Mouse (Mus musculus) heart, postnatal 0 days (tissue): ENCODE measurements around the gene Sez6. TPM values are rescaled to one million over a fixed set of nuclear protein-coding genes. Genes with fewer than 3 reads are reported as not detected.

ENCODE experiments used
- ATAC-seq: fragments of 200-750 bp; cut with Nextera tagmentation; 2 replicates; pipeline ENCODE4 v1.8.0; 2017; ENCODE audit warnings: low read depth, moderate number of reproducible peaks, moderate library complexity; ENCODE audit not compliant: insufficient read depth
- DNase-seq: peaks from one replicate; pipeline ENCODE4 v3.0.0-alpha.2; 2016; ENCODE audit warnings: low spot score
- H3K27ac ChIP-seq: fragments of 300-500 bp; sonication (generic); 2 replicates; pipeline ENCODE4 v1.5.1; 2014; ENCODE audit warnings: low read depth, mild to moderate bottlenecking
- H3K27me3 ChIP-seq: fragments of 300-500 bp; sonication (generic); 2 replicates; pipeline ENCODE4 v1.6.1; 2014; ENCODE audit warnings: low read length, mixed read lengths; ENCODE audit not compliant: control insufficient read depth, insufficient read depth
- H3K36me3 ChIP-seq: fragments of 300-500 bp; sonication (generic); replicated peaks from 2 replicates; pipeline ENCODE4 v1.6.1; 2014; ENCODE audit warnings: low read length, mixed read lengths; ENCODE audit not compliant: control insufficient read depth, insufficient read depth
- H3K4me1 ChIP-seq: fragments of 300-500 bp; sonication (generic); 2 replicates; pipeline ENCODE4 v1.6.1; 2014; ENCODE audit warnings: antibody characterized with exemption; ENCODE audit not compliant: control insufficient read depth, insufficient read depth
- H3K4me2 ChIP-seq: fragments of 300-500 bp; sonication (generic); 2 replicates; pipeline ENCODE4 v1.6.1; 2014; ENCODE audit warnings: low read depth, mild to moderate bottlenecking, low read length, moderate library complexity
- H3K4me3 ChIP-seq: fragments of 300-500 bp; sonication (generic); 2 replicates; pipeline ENCODE4 v1.5.1; 2014; ENCODE audit warnings: low read depth, low read length
- H3K9ac ChIP-seq: fragments of 300-500 bp; sonication (generic); replicated peaks from 2 replicates; pipeline ENCODE4 v1.6.1; 2014; ENCODE audit warnings: low read depth, low read length, mixed read lengths
- H3K9me3 ChIP-seq: fragments of 300-500 bp; sonication (generic); replicated peaks from 2 replicates; pipeline ENCODE4 v1.6.1; 2016; ENCODE audit warnings: low read length; ENCODE audit not compliant: control insufficient read depth
- CTCF ChIP-seq: IDR thresholded peaks from 2 replicates; pipeline ENCODE4 v1.5.1; 2016; ENCODE audit warnings: antibody characterized with exemption, control low read depth, low read depth
- EP300 ChIP-seq: IDR thresholded peaks from 2 replicates; pipeline ENCODE4 v1.6.1; 2016; ENCODE audit warnings: antibody characterized with exemption, low read depth
- WGBS: fragments of 180-500 bp; shearing (Covaris S2); extraction: QIAGEN DNeasy Blood & Tissue Kit; methylation state at CpG from one replicate; pipeline ENCODE4 v1.1.7; 2014; 5-methylcytosine and 5-hydroxymethylcytosine counted together
- polyA plus RNA-seq: library from polyadenylated mRNA; unstranded; fragments of >200 nt; fragmentation: Nextera tagmentation; extraction: Ambion mirVana; gene quantifications from 2 replicates; pipeline ENCODE4 v1.2.1, GENCODE M21; 2015
- total RNA-seq: library from RNA; depleted of rRNA; stranded (reverse); fragments of >200 nt; gene quantifications from 2 replicates; pipeline ENCODE4 v1.2.3, GENCODE M21; 2014; ENCODE audit warnings: low replicate concordance

The Sez6 gene
- total and polyA plus RNA-seq, 2 experiments from 2014 or later: not detected

- WGBS: 35% methylated on average over 9 of the region's 9 CpGs
- Histone ChIP-seq H3K36me3 (no peaks in the 10 kb centered on the region), H3K27ac (no peak overlapping the region), H3K27me3 (peaks cover 16% of the 10 kb centered on the region), H3K4me2 (no peak overlapping the region), H3K9me3 (no peaks in the 10 kb centered on the region), H3K4me3 (no peak overlapping the region), H3K4me1 (no peaks in the 10 kb centered on the region), H3K9ac (no peak overlapping the region)
- DNase-seq: no peak
- TF ChIP-seq EP300: no peak
- TF ChIP-seq CTCF: no peak
- no peak for ATAC-seq
Measured at GRCm38 (mm10) chr11:77906747-77907174, 23.8 kb upstream of the Sez6 start.

GRCm38 (mm10) chr11:77908468-77908867 lies 22.1 kb upstream of the Sez6 start:
- no peak overlapping the region for H3K9ac ChIP-seq
- TF ChIP-seq EP300 (no peak), CTCF (no peak)
- H3K9me3 ChIP-seq: no peaks in the 10 kb centered on the region
- H3K27me3 ChIP-seq: peaks cover 23% of the 10 kb centered on the region
- WGBS: 39% methylated on average over 4 of the region's 4 CpGs
- no peaks in the 10 kb centered on the region for H3K4me1 ChIP-seq
- H3K36me3 ChIP-seq: no peaks in the 10 kb centered on the region
- no peak overlapping the region for H3K4me2 ChIP-seq
- no peak overlapping the region for H3K27ac ChIP-seq
- ATAC-seq (no peak), DNase-seq (no peak)
- no peak overlapping the region for H3K4me3 ChIP-seq

DNA sequence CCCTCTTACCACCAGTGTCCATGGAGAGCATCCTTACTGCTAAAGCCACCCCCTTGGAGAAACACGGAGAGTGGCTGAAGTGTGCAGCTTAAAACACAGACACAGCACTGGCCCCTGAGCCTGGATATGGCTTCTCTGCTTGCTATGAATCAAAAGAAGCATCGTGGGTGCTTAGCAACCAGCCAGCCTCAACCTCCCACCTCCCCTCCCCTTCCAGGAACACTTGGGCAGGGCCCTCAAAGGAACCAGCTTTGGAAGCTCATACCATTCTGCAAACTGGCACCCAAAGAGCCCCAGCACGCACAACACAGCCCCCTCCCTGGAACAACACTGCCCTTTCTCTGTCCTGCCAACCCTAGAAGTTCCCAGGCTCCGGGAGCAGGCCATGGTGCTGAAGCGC lies 21.2 kb upstream of the Sez6 start:
- WGBS: 17% methylated on average over 5 of the region's 5 CpGs
- DNase-seq (no peak), ATAC-seq (no peak)
- H3K27me3 ChIP-seq: peaks cover 31% of the 10 kb centered on the region
- H3K4me2 ChIP-seq: no peak overlapping the region
- no peaks in the 10 kb centered on the region for H3K36me3 ChIP-seq
- H3K4me3 ChIP-seq: no peak overlapping the region
- no peak overlapping the region for H3K9ac ChIP-seq
- TF ChIP-seq EP300: no peak
- no peak for TF ChIP-seq CTCF
- H3K27ac ChIP-seq: no peak overlapping the region
- H3K4me1 ChIP-seq: no peaks in the 10 kb centered on the region
- no peaks in the 10 kb centered on the region for H3K9me3 ChIP-seq

- H3K4me1 ChIP-seq: no peaks in the 10 kb centered on the region
- peaks cover 31% of the 10 kb centered on the region for H3K27me3 ChIP-seq
- 24% methylated on average over 6 of the region's 6 CpGs for WGBS
- no peak for DNase-seq
- no peak for ATAC-seq
- no peak overlapping the region for H3K4me3 ChIP-seq
- H3K9ac ChIP-seq: no peak overlapping the region
- no peaks in the 10 kb centered on the region for H3K9me3 ChIP-seq
- H3K4me2 ChIP-seq: no peak overlapping the region
- H3K27ac ChIP-seq: no peak overlapping the region
- H3K36me3 ChIP-seq: no peaks in the 10 kb centered on the region
- no peak for TF ChIP-seq EP300
- TF ChIP-seq CTCF: no peak
Measured at GRCm38 (mm10) chr11:77909776-77910175, 20.8 kb upstream of the Sez6 start.

GRCm38 (mm10) chr11:77913505-77913904 lies 17.1 kb upstream of the Sez6 start:
- no peaks in the 10 kb centered on the region for H3K4me1 ChIP-seq
- ATAC-seq: no peak
- H3K4me3 ChIP-seq: no peak overlapping the region
- no peak overlapping the region for H3K4me2 ChIP-seq
- H3K9ac ChIP-seq: no peak overlapping the region
- H3K9me3 ChIP-seq: no peaks in the 10 kb centered on the region
- H3K27ac ChIP-seq: no peak overlapping the region
- no peaks in the 10 kb centered on the region for H3K36me3 ChIP-seq
- WGBS: 75% methylated on average over 6 of the region's 6 CpGs
- TF ChIP-seq CTCF: no peak
- DNase-seq: no peak
- H3K27me3 ChIP-seq: peaks cover 31% of the 10 kb centered on the region

GRCm38 (mm10) chr11:77914598-77915260 lies 15.9 kb upstream of the Sez6 start:
- Histone ChIP-seq H3K27ac (no peak overlapping the region), H3K4me1 (no peaks in the 10 kb centered on the region), H3K9ac (no peak overlapping the region), H3K4me3 (no peak overlapping the region), H3K36me3 (no peaks in the 10 kb centered on the region), H3K27me3 (peaks cover 34% of the 10 kb centered on the region), H3K9me3 (no peaks in the 10 kb centered on the region), H3K4me2 (no peak overlapping the region)
- ATAC-seq (no peak), DNase-seq (no peak)
- 9% methylated on average over 31 of the region's 32 CpGs for WGBS
- no peak for TF ChIP-seq CTCF
- no peak for TF ChIP-seq EP300
